Mouse (Mus musculus): ENCODE data around the gene Mboat1. TPM values are rescaled to one million over a fixed set of nuclear protein-coding genes. Genes with fewer than 3 reads are reported as not detected.
A peak's percentile ranks its signal among the peaks of the same experiment; 100 is the strongest.

Mboat1 gene
- polyA plus RNA-seq, 1 experiment: 1.8 TPM

- TF ChIP-seq POLR2A (IDR thresholded peaks at IDR 0.05; ENCODE audit: borderline replicate concordance, extremely low read depth, insufficient read depth, insufficient read length, poor library complexity, severe bottlenecking) (no peak), CTCF (IDR thresholded peaks at IDR 0.05; ENCODE audit: borderline replicate concordance, extremely low read depth, insufficient read depth, insufficient read length) (no peak)
- DNase-seq (ENCODE audit: low read depth): peak; percentile 88
Measured at GRCm38 (mm10) chr13:30186456-30186855, 50.2 kb downstream of the Mboat1 start.

- TF ChIP-seq POLR2A (IDR thresholded peaks at IDR 0.05; ENCODE audit: borderline replicate concordance, extremely low read depth, insufficient read depth, insufficient read length, poor library complexity, severe bottlenecking) (no peak), CTCF (IDR thresholded peaks at IDR 0.05; ENCODE audit: borderline replicate concordance, extremely low read depth, insufficient read depth, insufficient read length) (no peak)
- peak; percentile 60 for DNase-seq (ENCODE audit: low read depth)
Measured at GRCm38 (mm10) chr13:30192031-30192716, 55.9 kb downstream of the Mboat1 start.

- no peak for DNase-seq (ENCODE audit: low read depth)
- TF ChIP-seq POLR2A (IDR thresholded peaks at IDR 0.05; ENCODE audit: borderline replicate concordance, extremely low read depth, insufficient read depth, insufficient read length, poor library complexity, severe bottlenecking): no peak
- no peak for TF ChIP-seq CTCF (IDR thresholded peaks at IDR 0.05; ENCODE audit: borderline replicate concordance, extremely low read depth, insufficient read depth, insufficient read length)
Measured at GRCm38 (mm10) chr13:30193363-30193762, 57.1 kb downstream of the Mboat1 start.

- TF ChIP-seq CTCF (IDR thresholded peaks at IDR 0.05; ENCODE audit: borderline replicate concordance, extremely low read depth, insufficient read depth, insufficient read length): no peak
- TF ChIP-seq POLR2A (IDR thresholded peaks at IDR 0.05; ENCODE audit: borderline replicate concordance, extremely low read depth, insufficient read depth, insufficient read length, poor library complexity, severe bottlenecking): no peak
- DNase-seq (ENCODE audit: low read depth): no peak
Measured at GRCm38 (mm10) chr13:30194834-30195233, 58.5 kb downstream of the Mboat1 start.

- TF ChIP-seq CTCF (IDR thresholded peaks at IDR 0.05; ENCODE audit: borderline replicate concordance, extremely low read depth, insufficient read depth, insufficient read length): no peak
- no peak for TF ChIP-seq POLR2A (IDR thresholded peaks at IDR 0.05; ENCODE audit: borderline replicate concordance, extremely low read depth, insufficient read depth, insufficient read length, poor library complexity, severe bottlenecking)
Measured at GRCm38 (mm10) chr13:30196661-30197060, 60.4 kb downstream of the Mboat1 start.

GRCm38 (mm10) chr13:30198101-30198570, 61.8 kb downstream of the Mboat1 start:
- DNase-seq (ENCODE audit: low read depth): no peak
- TF ChIP-seq POLR2A (IDR thresholded peaks at IDR 0.05; ENCODE audit: borderline replicate concordance, extremely low read depth, insufficient read depth, insufficient read length, poor library complexity, severe bottlenecking) (no peak), CTCF (IDR thresholded peaks at IDR 0.05; ENCODE audit: borderline replicate concordance, extremely low read depth, insufficient read depth, insufficient read length) (no peak)

More at GRCm38 (mm10) chr13:30196661-30197060, 60.4 kb downstream of the Mboat1 start:
- DNase-seq (ENCODE audit: low read depth): no peak

GRCm38 (mm10) chr13:30199821-30200220, 63.5 kb downstream of the Mboat1 start:
- TF ChIP-seq POLR2A (IDR thresholded peaks at IDR 0.05; ENCODE audit: borderline replicate concordance, extremely low read depth, insufficient read depth, insufficient read length, poor library complexity, severe bottlenecking) (no peak), CTCF (IDR thresholded peaks at IDR 0.05; ENCODE audit: borderline replicate concordance, extremely low read depth, insufficient read depth, insufficient read length) (no peak)

GRCm38 (mm10) chr13:30200737-30201136, 64.4 kb downstream of the Mboat1 start:
- TF ChIP-seq POLR2A (IDR thresholded peaks at IDR 0.05; ENCODE audit: borderline replicate concordance, extremely low read depth, insufficient read depth, insufficient read length, poor library complexity, severe bottlenecking) (no peak), CTCF (IDR thresholded peaks at IDR 0.05; ENCODE audit: borderline replicate concordance, extremely low read depth, insufficient read depth, insufficient read length) (no peak)
- no peak for DNase-seq (ENCODE audit: low read depth)

More at GRCm38 (mm10) chr13:30199821-30200220, 63.5 kb downstream of the Mboat1 start:
- DNase-seq (ENCODE audit: low read depth): no peak

- TF ChIP-seq POLR2A (IDR thresholded peaks at IDR 0.05; ENCODE audit: borderline replicate concordance, extremely low read depth, insufficient read depth, insufficient read length, poor library complexity, severe bottlenecking): no peak
- no peak for TF ChIP-seq CTCF (IDR thresholded peaks at IDR 0.05; ENCODE audit: borderline replicate concordance, extremely low read depth, insufficient read depth, insufficient read length)
Measured at GRCm38 (mm10) chr13:30203018-30203417, 66.7 kb downstream of the Mboat1 start.

GRCm38 (mm10) chr13:30208176-30208575, 71.9 kb downstream of the Mboat1 start:
- TF ChIP-seq POLR2A (IDR thresholded peaks at IDR 0.05; ENCODE audit: borderline replicate concordance, extremely low read depth, insufficient read depth, insufficient read length, poor library complexity, severe bottlenecking) (no peak), CTCF (IDR thresholded peaks at IDR 0.05; ENCODE audit: borderline replicate concordance, extremely low read depth, insufficient read depth, insufficient read length) (no peak)
- peak; percentile 58 for DNase-seq (ENCODE audit: low read depth)

More at GRCm38 (mm10) chr13:30203018-30203417, 66.7 kb downstream of the Mboat1 start:
- DNase-seq (ENCODE audit: low read depth): no peak

- TF ChIP-seq CTCF (IDR thresholded peaks at IDR 0.05; ENCODE audit: borderline replicate concordance, extremely low read depth, insufficient read depth, insufficient read length) (no peak), POLR2A (IDR thresholded peaks at IDR 0.05; ENCODE audit: borderline replicate concordance, extremely low read depth, insufficient read depth, insufficient read length, poor library complexity, severe bottlenecking) (no peak)
- peak; percentile 42 for DNase-seq (ENCODE audit: low read depth)
Measured at GRCm38 (mm10) chr13:30213276-30213675, 77.0 kb downstream of the Mboat1 start.
